Mouse (Mus musculus) cerebellum, adult (tissue): Measurements from ENCODE around the gene Olfr1383.
"Not testable (repeated sequence)": the region's sequence is repeated elsewhere in the genome, so short reads cannot be mapped to it uniquely, and the experiment has no call there.

ENCODE experiments used
- ATAC-seq: cut with Nextera tagmentation; 2 replicates; pipeline ENCODE4 v1.9.2; 2017; ENCODE audit warnings: mild to moderate bottlenecking, moderate library complexity, mixed read lengths; ENCODE audit not compliant: insufficient number of reproducible peaks, low FRiP score, low TSS enrichment

Olfr1383 gene

DNA sequence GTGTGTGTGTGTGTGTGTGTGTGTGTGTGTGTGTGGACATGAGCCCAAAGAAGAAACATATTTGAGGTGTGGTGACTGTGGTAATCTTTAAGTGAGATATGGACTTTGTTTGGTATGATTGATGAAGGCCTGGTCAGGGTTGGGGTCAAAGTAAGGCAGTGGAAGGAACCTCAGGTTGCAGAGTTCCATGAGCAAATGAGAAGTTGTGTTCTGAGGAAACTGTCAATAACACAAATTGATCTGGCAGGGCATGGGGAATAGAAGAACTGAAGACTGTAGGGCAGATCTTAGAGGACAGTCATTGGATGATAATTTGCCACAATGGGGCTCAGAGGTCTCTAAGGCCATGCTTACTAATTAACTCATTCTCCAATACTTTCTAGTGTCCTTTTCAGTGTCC, at the start of gene Olfr1383:
Gene Olfr1383, plus strand, starts transcription at position 301 of the 400 bp plus-strand sequence.
- no peak for ATAC-seq

DNA sequence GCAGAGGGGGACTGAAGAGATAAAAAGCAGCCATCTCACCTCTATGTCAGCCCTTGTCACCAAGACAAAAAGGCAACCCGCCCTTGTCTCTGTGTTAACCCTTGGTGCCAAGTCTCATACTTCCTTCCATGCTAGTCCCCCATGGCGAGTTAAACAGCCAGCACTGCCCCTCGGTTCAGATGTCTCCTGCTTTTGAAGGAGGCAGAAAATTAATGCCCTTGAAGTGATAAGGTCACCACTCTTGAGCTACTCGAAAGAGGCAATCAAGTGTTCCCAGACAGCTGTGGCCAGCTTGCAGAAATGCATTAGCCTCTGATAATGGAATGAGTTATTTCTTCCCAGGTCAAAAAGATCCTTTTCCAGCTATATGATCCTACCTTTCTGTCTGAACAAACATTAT, 33.5 kb upstream of the Olfr1383 start:
- no peak for ATAC-seq

DNA sequence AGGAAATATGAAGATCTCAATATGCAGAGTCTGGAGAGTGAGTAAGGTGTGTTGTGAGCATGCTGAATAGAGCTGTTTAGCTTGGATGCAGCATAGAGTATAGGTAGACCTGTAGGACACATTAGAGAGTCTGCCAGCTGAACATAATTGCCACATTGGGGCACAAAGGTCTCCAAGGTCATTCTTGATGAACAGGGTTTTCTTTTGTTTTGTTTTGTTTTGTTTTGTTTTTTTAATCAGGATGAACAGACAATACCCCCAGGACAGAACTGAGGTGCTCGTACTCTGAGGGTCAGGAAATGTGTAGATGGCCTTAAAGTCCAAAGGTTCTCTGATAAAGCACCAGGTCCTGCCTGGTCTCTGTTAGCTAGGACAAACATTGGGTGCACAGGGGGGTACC, 30.7 kb upstream of the Olfr1383 start, which contains the start of gene Olfr1385:
Gene Olfr1385, plus strand, starts transcription at position 301 of the 400 bp plus-strand sequence.
- ATAC-seq = not testable (repeated sequence)

DNA sequence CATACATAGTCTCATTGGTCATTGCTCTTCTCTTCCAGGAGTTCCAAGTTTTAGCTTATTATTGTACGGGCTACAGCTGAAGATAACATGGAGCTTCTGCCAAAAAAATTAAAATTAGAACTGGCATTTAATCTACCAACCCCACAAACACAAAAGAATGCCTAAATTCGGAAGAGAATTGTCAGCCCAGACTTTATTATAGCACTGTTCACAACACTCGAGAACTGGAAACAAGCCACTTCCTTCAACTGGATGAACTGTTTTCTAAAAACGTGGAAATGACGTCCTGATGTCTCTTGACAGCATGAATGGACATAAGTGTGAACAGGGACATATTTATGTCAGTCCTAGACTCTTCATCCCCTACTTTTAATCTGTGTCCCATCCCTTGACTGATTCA, 1.4 kb upstream of the Olfr1383 start:
- no peak for ATAC-seq

DNA sequence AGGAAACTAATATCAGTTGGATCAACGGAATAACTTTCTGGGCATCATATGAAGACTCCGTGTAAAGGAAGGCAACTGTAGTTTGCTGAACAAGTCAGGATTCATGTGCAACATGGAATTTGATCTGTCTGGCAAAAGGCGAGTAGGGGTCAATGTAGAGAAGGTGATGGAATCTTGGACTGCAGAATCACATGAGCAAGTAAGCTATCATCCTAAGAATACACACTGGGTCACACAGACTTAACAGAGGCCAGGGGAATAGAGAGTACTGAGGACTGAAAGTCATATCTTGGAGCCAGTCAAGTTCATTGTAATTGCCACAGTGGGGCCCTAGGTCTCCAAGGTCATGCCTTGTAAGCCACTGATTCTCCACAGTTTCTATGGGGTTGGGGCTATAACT, 8.5 kb downstream of the Olfr1383 start, which contains the start of gene Olfr1382:
Gene Olfr1382, plus strand, starts transcription at position 301 of the 400 bp plus-strand sequence.
- ATAC-seq = no peak

DNA sequence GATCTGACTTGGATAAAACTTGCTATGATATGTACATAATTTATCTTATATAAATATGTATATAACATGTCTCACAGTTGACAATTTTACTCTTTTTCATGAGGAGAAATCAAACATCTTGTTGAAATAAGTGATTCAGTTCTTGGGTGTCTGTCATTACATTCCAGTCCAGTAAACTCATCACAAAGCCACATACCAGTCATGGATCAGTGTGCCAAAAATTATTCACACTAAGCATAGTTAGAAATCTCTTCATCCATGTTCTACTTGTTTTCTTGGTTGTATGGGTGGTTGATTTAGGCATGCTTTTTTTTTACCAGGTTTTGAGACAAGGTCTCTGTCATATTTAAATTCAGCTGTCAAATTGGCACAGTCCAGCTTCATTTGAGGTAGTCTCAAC, 13.3 kb downstream of the Olfr1383 start:
- ATAC-seq = no peak

DNA sequence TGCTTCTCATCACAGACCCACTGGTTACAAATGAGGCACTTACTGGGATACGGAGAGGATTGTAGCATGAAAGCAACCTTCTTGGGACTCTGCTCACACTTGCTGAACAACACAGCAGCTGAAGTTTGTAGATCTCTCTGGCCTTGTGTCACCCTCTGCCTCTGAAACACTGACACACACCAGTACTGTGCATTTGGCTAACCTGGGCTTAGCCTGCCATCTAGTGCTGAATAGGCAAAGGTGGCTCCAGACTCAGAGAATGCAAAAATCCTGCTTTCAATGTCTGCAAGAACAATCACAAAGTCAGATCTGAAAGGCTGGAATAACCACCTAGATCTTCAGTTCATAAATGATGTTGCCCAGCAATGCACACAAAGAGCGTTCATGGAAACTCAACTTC, 17.2 kb downstream of the Olfr1383 start:
- not testable (repeated sequence) for ATAC-seq

DNA sequence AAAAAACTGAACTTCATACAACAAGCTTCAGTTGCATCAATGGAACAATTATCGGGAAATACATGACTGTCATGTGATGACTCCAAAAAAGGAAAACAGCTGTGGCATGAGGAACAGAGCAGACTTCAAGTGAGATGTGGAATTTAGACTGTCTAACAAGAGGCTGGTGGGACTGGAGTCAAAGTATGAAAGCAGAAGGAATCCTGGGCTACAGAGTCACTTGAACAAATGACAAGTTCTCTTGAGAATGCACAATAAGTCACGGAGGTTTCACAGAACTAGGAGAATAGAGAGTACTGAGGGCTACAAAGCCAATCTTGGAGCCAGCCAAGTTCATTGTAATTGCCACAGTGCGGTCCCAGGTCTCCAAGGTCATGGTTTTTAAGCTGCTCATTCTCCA, 23.7 kb downstream of the Olfr1383 start, which contains the start of gene Olfr1381:
Gene Olfr1381, plus strand, starts transcription at position 301 of the 400 bp plus-strand sequence.
- not testable (repeated sequence) for ATAC-seq

DNA sequence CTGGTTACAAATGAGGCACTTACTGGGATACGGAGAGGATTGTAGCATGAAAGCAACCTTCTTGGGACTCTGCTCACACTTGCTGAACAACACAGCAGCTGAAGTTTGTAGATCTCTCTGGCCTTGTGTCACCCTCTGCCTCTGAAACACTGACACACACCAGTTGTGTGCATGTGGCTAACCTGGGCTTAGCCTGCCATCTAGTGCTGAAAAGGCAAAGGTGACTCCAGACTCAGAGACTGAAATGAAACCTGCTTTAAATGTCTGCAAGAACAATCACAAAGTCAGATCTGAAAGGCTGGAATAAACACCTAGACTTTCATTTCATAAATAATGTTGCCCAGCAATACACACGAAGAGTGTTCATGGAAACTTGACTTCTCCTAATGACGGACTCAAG, 34.6 kb downstream of the Olfr1383 start:
- ATAC-seq = not testable (repeated sequence)

DNA sequence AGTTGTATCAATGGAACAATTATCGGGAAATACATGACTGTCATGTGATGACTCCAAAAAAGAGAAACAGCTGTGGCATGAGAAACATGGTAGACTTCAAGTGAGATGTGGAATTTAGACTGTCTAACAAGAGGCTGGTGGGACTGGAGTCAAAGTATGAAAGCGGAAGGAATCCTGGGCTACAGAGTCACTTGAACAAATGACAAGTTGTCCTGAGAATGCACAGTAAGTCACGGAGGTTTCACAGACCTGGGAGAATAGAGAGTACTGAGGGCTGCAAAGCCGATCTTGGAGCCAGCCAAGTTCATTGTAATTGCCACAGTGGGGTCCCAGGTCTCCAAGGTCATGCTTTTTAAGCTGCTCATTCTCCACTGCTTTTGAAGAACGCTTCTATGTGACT, 37.1 kb downstream of the Olfr1383 start, which contains the start of gene Olfr1380:
Gene Olfr1380, plus strand, starts transcription at position 301 of the 400 bp plus-strand sequence.
- not testable (repeated sequence) for ATAC-seq

DNA sequence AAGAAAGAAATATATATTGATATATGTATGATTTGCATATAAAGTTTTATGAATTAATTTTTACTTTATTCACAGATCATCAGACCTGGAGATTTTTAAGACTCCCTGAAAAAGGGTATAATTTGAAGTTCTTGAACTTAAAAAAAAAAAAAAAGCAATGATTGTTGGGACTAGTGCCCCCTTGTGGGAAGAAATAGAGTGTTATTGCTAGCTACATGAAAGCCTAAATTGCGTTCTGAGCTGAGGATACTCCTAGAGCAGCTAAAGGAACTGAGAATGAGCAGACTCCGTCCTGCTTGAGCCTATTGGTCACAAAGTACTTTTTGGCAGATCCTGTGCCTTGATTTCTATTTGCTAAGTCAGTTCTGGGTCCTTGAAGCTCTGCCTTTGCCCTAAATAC, 55.6 kb downstream of the Olfr1383 start:
- ATAC-seq = not testable (repeated sequence)
